Mouse (Mus musculus) limb, embryonic 10.5 days (tissue): ENCODE measurements around the gene Nxf1. TPM values are rescaled to one million over a fixed set of nuclear protein-coding genes. Genes with fewer than 3 reads are reported as not detected.
"Not testable (repeated sequence)": the region's sequence is repeated elsewhere in the genome, so short reads cannot be mapped to it uniquely, and the experiment has no call there.

Experiments
- DNase-seq: peaks from one replicate; pipeline ENCODE4 v3.0.0-alpha.2; 2017; ENCODE audit warnings: low spot score
- H3K27ac ChIP-seq: fragments of 300-500 bp; sonication (generic); 2 replicates; pipeline ENCODE4 v1.5.1; 2016; ENCODE audit warnings: mild to moderate bottlenecking
- H3K27me3 ChIP-seq: fragments of 300-500 bp; sonication (generic); 2 replicates; pipeline ENCODE4 v1.6.1; 2016; ENCODE audit warnings: low read depth, mild to moderate bottlenecking; ENCODE audit not compliant: poor library complexity, severe bottlenecking
- H3K36me3 ChIP-seq: fragments of 300-500 bp; sonication (generic); 2 replicates; pipeline ENCODE4 v1.6.1; 2016; ENCODE audit warnings: mild to moderate bottlenecking, moderate library complexity
- H3K4me1 ChIP-seq: fragments of 300-500 bp; sonication (generic); 2 replicates; pipeline ENCODE4 v1.6.1; 2016
- H3K4me3 ChIP-seq: fragments of 300-500 bp; sonication (generic); 2 replicates; pipeline ENCODE4 v1.5.1; 2016; ENCODE audit warnings: mild to moderate bottlenecking, moderate library complexity
- H3K9me3 ChIP-seq: fragments of 300-500 bp; sonication (generic); replicated peaks from 2 replicates; pipeline ENCODE4 v1.6.1; 2016; ENCODE audit warnings: mild to moderate bottlenecking
- WGBS: fragments of 180-500 bp; shearing (Covaris S2); methylation state at CpG from one replicate; pipeline ENCODE4 v1.1.7; 2016; 5-methylcytosine and 5-hydroxymethylcytosine counted together
- polyA plus RNA-seq: library from polyadenylated mRNA; unstranded; fragments of >200 nt; fragmentation: Nextera tagmentation; extraction: Ambion mirVana; gene quantifications from 2 replicates; pipeline ENCODE4 v1.2.1, GENCODE M21; 2016

Gene Nxf1
- polyA plus RNA-seq, 1 experiment from 2014 or later, result 273 TPM

DNA sequence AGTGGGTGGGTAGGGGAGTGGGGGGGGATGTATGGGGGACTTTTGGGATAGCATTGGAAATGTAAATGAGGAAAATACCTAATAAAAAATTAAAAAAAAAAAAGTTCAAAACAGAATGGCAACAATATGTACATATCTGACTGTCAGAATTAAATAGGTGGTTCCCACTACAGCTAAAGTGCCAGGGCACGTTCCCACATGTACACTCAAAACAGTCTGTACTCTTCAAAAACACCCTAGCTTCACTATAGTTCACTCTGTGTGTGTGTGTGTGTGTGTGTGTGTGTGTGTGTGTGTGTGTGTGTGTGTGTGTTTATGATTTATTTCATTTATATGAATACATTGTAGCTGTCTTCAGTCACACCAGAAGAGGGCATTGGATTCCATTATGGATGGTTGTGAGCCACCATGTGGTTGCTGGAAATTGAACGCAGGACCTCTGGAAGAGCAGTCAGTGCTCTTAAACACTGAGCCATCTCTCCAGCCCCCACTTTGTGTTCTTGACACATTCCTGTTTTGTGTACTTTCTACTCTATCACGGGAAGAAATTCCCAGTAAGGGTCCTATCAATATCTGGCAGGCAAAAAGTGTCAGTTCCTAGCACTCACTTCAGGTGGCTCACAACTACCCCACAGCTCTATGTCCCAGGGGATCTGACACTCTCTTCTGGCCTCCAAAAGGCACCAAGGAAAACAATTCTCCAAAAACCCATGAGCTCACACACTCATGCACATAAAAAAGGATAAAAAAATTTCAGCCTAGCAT is 28.4 kb upstream of the Nxf1 start:
- peaks cover 28% of the 10 kb centered on the region for H3K36me3 ChIP-seq
- not testable (repeated sequence) for H3K4me1 ChIP-seq, H3K27me3 ChIP-seq, H3K27ac ChIP-seq, H3K9me3 ChIP-seq, DNase-seq, H3K4me3 ChIP-seq
- 48% methylated on average over 3 of the region's 3 CpGs for WGBS

DNA sequence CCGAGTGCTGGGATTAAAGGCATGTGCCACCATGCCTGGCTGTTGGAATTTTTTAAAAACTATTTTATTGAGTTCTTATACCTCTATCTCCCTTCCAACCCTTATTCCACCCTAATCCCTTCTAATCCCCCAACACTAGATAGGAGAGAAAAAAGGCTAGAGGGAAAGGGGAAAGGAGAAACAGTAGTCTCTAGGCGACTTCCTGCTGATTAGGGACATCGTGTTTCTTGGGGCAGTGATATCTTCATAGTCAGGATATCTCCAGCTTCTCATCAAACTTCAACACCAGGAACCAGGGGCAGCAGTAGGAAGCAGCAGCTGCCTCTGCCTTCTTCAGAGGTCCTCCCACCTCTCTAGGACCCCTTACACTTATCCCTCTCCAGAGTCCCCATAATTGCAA is 22.5 kb upstream of the Nxf1 start:
- 80% methylated on average over 3 of the region's 3 CpGs for WGBS
- Histone ChIP-seq H3K27ac (no peak overlapping the region), H3K4me1 (peaks cover 9% of the 10 kb centered on the region; the same call in 1 of the 2 replicates), H3K36me3 (peaks cover 24% of the 10 kb centered on the region), H3K4me3 (no peak overlapping the region), H3K9me3 (no peaks in the 10 kb centered on the region), H3K27me3 (no peaks in the 10 kb centered on the region)
- DNase-seq, result no peak

DNA sequence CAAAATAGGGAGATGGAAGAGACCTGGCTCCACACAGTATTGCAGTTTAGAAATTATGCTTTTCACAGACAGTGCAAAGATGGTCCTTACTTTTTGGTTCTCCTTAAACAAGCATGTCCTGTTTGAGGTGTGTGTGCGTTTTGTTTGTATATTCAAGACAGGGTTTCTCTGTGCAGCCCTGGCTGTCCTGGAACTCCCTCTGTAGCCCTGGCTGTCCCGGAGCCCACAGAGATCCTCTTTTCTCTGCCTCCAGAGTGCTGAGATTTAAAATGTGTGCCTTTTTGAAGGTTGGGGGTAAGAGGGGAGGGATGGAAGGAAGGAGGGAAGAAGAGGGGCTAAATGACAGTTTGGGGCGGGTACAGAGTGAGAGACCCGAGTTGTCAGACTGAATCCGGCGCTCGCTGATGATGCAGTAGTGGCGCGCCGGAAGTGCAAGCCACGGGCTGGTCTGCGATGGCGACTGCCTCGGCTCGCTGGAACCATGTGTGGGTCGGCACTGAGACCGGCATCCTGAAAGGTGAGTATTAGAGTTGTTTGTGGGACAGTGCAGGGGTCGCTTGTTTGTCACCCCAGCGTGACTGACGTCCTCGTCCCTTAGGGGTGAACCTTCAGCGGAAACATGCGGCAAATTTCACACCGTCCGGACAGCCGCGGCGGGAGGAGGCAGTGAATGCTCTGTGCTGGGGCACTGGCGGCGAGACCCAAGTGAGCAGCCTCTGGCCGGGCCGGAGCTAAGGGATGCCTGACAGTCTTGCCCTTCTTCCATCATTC is 21.3 kb upstream of the Nxf1 start, which contains the start of gene Wdr74:
TSS of gene Wdr74 (plus strand) at position 439 of the 771 bp plus-strand sequence.
- under 1% methylated on average over 32 of the region's 32 CpGs for WGBS
- Histone ChIP-seq H3K4me1 (peaks cover 12% of the 10 kb centered on the region), H3K27ac (peak within 1 kb of the TSS; percentile 84), H3K4me3 (peak within 1 kb of the TSS; percentile 67), H3K36me3 (peaks cover 36% of the 10 kb centered on the region), H3K9me3 (no peaks in the 10 kb centered on the region), H3K27me3 (no peaks in the 10 kb centered on the region)
- peak; percentile 95 for DNase-seq

DNA sequence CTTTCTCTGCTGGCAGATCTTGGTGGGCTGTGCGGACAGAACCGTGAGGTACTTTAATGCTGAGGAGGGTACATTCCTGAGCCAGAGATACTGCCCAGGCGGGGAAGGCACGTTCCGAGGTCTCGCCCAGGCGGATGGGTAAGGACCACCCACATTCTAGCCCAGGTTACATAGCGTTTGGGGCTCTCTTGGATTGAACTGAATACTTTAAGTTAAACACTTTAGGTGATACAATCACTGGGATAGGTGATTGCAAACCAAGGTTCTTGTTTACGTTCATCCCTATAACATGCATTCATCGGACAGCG is 20.8 kb upstream of the Nxf1 start:
- no peak for DNase-seq
- Histone ChIP-seq H3K36me3 (peaks cover 41% of the 10 kb centered on the region), H3K4me3 (peak overlapping the region; percentile 67), H3K27me3 (no peaks in the 10 kb centered on the region), H3K9me3 (no peaks in the 10 kb centered on the region), H3K4me1 (peaks cover 17% of the 10 kb centered on the region), H3K27ac (peak overlapping the region; percentile 84)
- 2% methylated on average over 11 of the region's 11 CpGs for WGBS

DNA sequence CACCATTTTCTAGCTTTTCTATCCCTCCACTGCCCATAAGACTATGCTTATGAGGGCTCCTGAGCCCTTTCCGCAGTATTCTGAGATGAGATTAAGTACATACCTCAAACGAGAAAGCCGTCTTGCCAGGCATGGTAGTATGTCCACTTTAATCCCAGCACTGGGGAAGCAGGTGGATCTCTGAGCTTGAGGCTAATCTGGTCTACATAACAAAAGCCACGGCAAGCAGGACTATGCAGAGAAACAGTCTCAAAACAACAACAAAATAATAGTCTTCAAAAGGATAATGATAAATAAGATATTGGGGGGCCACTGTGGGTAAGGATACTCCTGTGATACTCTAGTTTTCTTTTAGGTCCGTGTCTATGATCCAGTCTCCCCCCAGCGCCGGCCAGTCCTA is 18.0 kb upstream of the Nxf1 start:
- H3K27me3 ChIP-seq, result no peaks in the 10 kb centered on the region
- no peak overlapping the region for H3K27ac ChIP-seq
- H3K9me3 ChIP-seq, result no peaks in the 10 kb centered on the region
- peaks cover 54% of the 10 kb centered on the region for H3K36me3 ChIP-seq
- DNase-seq, result no peak
- 92% methylated on average over 7 of the region's 7 CpGs for WGBS
- peaks cover 29% of the 10 kb centered on the region for H3K4me1 ChIP-seq
- H3K4me3 ChIP-seq, result no peak overlapping the region

DNA sequence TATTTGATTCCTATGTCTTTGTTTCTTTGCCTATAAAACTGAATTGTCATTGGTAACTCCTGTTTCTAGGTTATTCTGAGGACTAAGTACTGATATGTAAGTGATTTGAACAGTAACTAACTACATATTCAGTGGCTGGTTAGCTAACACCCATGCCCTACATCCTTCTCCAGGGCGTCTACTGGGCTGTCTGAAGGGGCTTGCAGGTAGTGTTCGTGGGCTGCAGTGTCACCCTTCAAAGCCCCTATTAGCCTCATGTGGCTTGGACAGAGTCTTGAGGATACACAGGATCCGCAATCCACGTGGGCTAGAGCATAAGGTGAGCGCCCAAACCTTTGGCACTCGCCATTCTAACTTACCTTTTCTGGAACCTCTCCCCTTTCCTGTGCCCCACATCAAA is 17.2 kb upstream of the Nxf1 start:
- H3K4me1 ChIP-seq, result peaks cover 29% of the 10 kb centered on the region
- no peak overlapping the region for H3K4me3 ChIP-seq
- H3K36me3 ChIP-seq, result peaks cover 61% of the 10 kb centered on the region
- H3K27ac ChIP-seq, result no peak overlapping the region
- H3K9me3 ChIP-seq, result no peaks in the 10 kb centered on the region
- no peak for DNase-seq
- H3K27me3 ChIP-seq, result no peaks in the 10 kb centered on the region
- WGBS, result 88% methylated on average over 6 of the region's 6 CpGs

DNA sequence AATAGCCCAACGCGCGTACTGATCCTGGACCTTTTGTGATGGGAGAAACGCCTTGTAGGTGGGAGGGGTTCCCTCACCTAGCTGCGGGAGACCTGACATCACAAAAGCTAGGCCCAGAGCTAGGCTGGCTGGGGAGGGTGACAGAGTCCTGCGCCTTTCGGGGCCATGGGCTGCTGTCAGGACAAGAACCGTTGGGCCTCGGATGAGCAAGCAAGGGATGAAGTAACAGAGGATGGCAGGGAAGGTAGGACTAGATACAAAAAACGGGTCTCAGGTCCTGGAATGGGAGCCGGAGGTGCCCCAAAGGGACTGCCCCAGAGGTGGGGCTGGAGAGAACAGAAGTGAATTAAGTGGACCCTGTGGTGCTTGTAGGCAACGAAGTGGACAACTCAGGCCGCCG is 16.3 kb upstream of the Nxf1 start, which contains the start of gene 1700092M07Rik:
TSS of gene 1700092M07Rik (plus strand) at position 116 of the 400 bp plus-strand sequence.
- peak within 1 kb of the TSS; percentile 95 for H3K27ac ChIP-seq
- WGBS, result 75% methylated on average over 14 of the region's 14 CpGs
- H3K4me3 ChIP-seq, result peak within 1 kb of the TSS; percentile 87
- no peaks in the 10 kb centered on the region for H3K9me3 ChIP-seq
- H3K4me1 ChIP-seq, result peaks cover 24% of the 10 kb centered on the region
- DNase-seq, result no peak
- peaks cover 71% of the 10 kb centered on the region for H3K36me3 ChIP-seq
- H3K27me3 ChIP-seq, result no peaks in the 10 kb centered on the region

DNA sequence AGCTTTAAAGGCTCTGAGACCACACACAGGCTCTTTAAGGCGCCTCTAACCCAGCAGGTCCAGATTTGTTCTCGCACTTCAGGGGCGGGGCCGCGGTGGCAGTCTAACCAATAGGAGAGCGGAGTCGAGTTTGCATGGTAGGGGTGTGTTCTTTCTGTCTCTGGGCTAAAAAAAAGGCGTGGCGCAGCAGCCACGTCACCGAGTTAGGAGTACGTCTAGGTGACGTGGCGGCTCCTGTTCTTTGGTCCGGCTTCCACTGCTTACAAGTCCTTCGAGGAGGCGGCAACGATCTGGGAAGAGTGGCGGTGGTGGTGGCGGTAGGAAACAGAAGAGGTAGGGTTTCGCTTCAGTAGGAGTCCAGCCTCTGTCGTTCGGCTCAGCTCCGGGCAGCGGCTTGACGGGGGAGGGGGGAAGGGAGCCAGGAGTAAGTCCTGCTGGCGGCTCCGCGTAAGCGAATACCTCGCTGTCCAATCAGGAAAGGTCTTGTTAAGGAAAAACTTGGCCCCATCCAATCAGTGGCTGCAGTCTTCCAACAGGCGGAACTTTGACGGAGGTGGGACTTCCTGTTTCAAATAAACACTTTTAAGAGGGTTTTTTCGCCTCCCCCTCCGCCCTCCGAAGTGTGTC is 15.5 kb upstream of the Nxf1 start, which contains the start of gene Stx5a:
TSS of gene Stx5a (plus strand) at position 171 of the 627 bp plus-strand sequence.
- Histone ChIP-seq H3K9me3 (no peaks in the 10 kb centered on the region), H3K36me3 (peaks cover 78% of the 10 kb centered on the region), H3K4me1 (peaks cover 24% of the 10 kb centered on the region), H3K27ac (peak within 1 kb of the TSS; percentile 95), H3K27me3 (no peaks in the 10 kb centered on the region), H3K4me3 (peak within 1 kb of the TSS; percentile 87)
- peak; percentile 93 for DNase-seq
- WGBS, result under 1% methylated on average over 36 of the region's 36 CpGs

DNA sequence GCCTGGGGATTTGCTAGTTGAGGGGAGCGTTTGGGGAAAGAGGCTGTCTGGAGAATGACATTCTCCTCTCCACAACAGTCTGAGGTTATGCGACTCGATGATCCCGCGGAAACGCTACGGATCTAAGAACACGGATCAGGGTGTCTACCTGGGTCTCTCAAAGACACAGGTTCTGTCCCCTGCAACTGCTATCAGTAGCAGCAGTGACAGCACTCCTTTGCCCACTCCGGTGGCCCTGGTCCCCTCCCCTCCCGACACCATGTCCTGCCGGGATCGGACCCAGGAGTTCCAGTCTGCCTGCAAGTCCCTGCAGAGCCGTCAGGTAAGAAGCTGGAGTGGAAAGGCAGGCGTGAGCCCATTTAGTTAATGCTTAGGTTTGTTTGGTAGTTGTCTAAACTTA is 14.7 kb upstream of the Nxf1 start:
- H3K4me3 ChIP-seq, result peak overlapping the region; percentile 87
- H3K27me3 ChIP-seq, result no peaks in the 10 kb centered on the region
- peak overlapping the region; percentile 95 for H3K27ac ChIP-seq
- H3K4me1 ChIP-seq, result peaks cover 21% of the 10 kb centered on the region
- H3K9me3 ChIP-seq, result no peaks in the 10 kb centered on the region
- peaks cover 84% of the 10 kb centered on the region for H3K36me3 ChIP-seq
- 20% methylated on average over 14 of the region's 14 CpGs for WGBS
- DNase-seq, result no peak

DNA sequence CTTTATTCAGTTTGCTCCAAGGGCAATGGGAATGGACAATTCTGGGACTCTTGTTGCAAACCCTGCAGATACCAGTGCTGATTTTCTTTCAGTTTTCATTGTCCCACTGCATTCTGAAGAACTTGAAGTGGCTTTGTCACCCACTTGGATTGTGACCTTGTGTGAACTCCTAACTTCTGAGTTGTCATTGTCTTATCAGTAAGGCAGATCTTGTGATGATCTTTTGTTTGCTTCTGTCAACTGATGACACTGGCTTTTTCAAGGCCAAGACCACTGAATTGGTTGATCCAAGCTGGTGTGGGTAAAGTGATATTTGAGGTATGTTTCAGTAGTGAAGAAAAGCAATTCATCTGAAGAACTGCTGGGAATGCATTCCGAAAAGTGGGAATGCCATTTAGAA is 11.5 kb upstream of the Nxf1 start:
- no peak overlapping the region for H3K4me3 ChIP-seq
- H3K27me3 ChIP-seq, result no peaks in the 10 kb centered on the region
- H3K9me3 ChIP-seq, result no peaks in the 10 kb centered on the region
- no peak overlapping the region for H3K27ac ChIP-seq
- H3K36me3 ChIP-seq, result peaks cover 84% of the 10 kb centered on the region
- 97% methylated on average over 1 of the region's 1 CpGs for WGBS
- DNase-seq, result no peak
- peaks cover 19% of the 10 kb centered on the region for H3K4me1 ChIP-seq

DNA sequence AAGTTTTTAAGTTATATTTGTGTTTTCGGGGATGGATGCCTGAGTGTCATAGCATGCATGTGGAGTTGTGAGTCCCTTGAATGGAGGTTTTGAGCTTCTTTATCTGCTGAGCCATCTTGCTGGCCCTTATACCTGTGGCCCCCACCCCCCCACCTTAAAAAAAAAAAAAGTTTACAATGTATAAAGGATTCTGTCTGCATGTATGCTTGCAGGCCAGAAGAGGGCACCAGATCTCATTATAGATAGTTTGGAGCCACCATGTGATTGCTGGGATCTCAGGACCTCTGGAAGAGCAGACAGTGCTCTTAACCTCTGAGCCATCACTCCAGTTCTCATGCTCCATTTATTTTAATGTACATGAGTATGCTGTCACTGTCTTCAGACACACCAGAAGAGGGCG is 9.5 kb upstream of the Nxf1 start:
- no peaks in the 10 kb centered on the region for H3K9me3 ChIP-seq
- H3K4me1 ChIP-seq, result peaks cover 9% of the 10 kb centered on the region
- H3K27me3 ChIP-seq, result no peaks in the 10 kb centered on the region
- no peak overlapping the region for H3K27ac ChIP-seq
- no peak for DNase-seq
- no peak overlapping the region for H3K4me3 ChIP-seq
- peaks cover 96% of the 10 kb centered on the region for H3K36me3 ChIP-seq
- WGBS, result 75% methylated on average over 2 of the region's 2 CpGs

DNA sequence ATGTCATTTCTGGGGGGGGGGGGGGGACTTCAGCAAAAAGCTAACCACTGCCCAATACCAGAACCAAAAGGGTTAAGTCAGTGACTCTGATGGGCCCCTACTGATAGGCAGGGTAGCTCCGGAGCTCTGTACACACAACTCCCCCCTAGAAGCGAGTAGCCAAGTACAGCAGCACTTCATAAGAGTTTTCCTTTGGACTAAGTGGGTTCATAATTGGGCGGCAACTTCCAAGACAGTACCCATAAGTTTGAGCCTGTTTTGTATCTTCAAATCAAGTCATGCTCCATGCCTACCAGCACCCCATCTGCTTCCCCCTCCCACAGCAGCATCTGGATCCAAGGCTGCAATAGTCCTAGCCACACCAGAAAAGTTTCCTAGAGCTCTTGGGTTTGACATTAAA is 1.2 kb upstream of the Nxf1 start:
- DNase-seq, result no peak
- WGBS, result 89% methylated on average over 3 of the region's 3 CpGs
- H3K9me3 ChIP-seq, result no peaks in the 10 kb centered on the region
- H3K4me3 ChIP-seq, result 0 out of 2 replicates have a peak overlapping the region, but pooled peaks have one; percentile 95
- no peaks in the 10 kb centered on the region for H3K27me3 ChIP-seq
- peaks cover 62% of the 10 kb centered on the region for H3K36me3 ChIP-seq
- peaks cover 14% of the 10 kb centered on the region for H3K4me1 ChIP-seq
- no peak overlapping the region for H3K27ac ChIP-seq
